Mouse (Mus musculus): ENCODE measurements around the gene Phxr2.

GRCm38 (mm10) chr10:99085240-99085587 is 40.9 kb downstream of the Phxr2 start:
- TF ChIP-seq CTCF (conservative IDR thresholded peaks at IDR 0.05; ENCODE audit: insufficient read depth, insufficient read length, low read depth, low read length) (no peak), POLR2A (IDR thresholded peaks at IDR 0.05; ENCODE audit: low read depth, low read length) (no peak)

Measured in kidney, adult 2 months (tissue).